In the genomic region with DNA sequence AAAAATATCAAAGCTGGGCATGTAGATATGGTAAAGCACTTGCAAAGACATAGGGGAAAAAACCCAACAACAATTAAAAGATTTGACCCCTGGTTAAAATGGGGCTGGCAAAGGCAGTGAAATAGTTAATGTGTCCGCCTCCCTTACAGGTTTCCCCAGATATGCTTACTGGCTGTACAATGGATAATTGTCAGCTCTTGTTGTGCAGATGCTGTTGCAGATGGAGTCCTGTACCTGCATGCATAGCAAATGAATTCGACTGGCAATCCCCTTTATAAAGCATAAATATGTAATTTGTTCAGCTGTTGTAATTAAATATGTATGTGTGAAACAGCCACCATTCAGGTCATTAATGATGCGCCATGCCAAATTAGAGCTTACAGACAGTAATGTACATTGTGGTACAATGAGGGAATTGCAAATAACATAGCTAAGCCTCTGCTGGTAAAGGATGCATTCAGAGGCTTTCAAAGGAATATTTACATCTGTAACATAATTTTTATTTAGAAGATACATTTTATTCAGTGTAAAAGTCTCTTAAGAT, we compare ENCODE assay signal across 22 mouse cellular contexts.
A peak's percentile ranks its signal among the peaks of the same experiment; 100 is the strongest.
DNase-seq lines count a peak whose midpoint lies in the region; ATAC-seq lines count a peak whose summit lies in the region.
"Had no signal": no experiment of that assay in that cellular context is flagged by ENCODE, and none has a peak within 500 bp of the region (broad histone marks: within the 10 kb centered on the region; RNA-seq: fewer than 3 reads in every experiment).

No protein-coding gene starts in this region.

- peaks cover 30% of the 10 kb centered on the region for H3K4me1 ChIP-seq in forebrain, embryonic 12.5 days
- H3K4me1 ChIP-seq in forebrain, embryonic 11.5 days (replicated peaks; ENCODE audit: control insufficient read depth, insufficient read depth, low read length), result no peaks in the 10 kb centered on the region
- H3K4me1 ChIP-seq in hindbrain, embryonic 11.5 days (replicated peaks; ENCODE audit: control insufficient read depth, insufficient read depth, low read length), result no peaks in the 10 kb centered on the region
- H3K4me1 ChIP-seq in hindbrain, embryonic 16.5 days (ENCODE audit: control insufficient read depth, insufficient read depth, low read depth, low read length), result peaks cover 19% of the 10 kb centered on the region
- peaks cover 6% of the 10 kb centered on the region; the same call in 1 of the 2 replicates for H3K4me1 ChIP-seq in midbrain, embryonic 15.5 days
- no peaks in the 10 kb centered on the region for H3K4me1 ChIP-seq in midbrain, embryonic 10.5 days

- no peak for DNase-seq in forebrain, embryonic 11.5 days (ENCODE audit: low spot score)
- no peak for DNase-seq in hindbrain, embryonic 11.5 days (ENCODE audit: low spot score)
- DNase-seq in midbrain, embryonic 10.5 days (ENCODE audit: low spot score), result no peak
- DNase-seq in retina, postnatal 1 day, result peak; percentile 39
- DNase-seq in adrenal gland, postnatal 4 days (ENCODE audit: low spot score in 2 of 2), result no peak
- DNase-seq: adrenal gland, postnatal 10 days; cerebellum, adult 9-10 months; gastrocnemius, postnatal 10 days; heart, adult 18-20 months; heart, postnatal 36 days; kidney, adult 18-20 months; kidney, postnatal 4 days; liver, embryonic 13.5 days; lung, adult 2 months; lung, postnatal 14 days; right cerebral cortex, postnatal 14 days; spleen, adult 18-20 months had no signal

- no peak overlapping the region for H3K27ac ChIP-seq in forebrain, embryonic 12.5 days
- H3K27ac ChIP-seq in forebrain, embryonic 11.5 days (ENCODE audit: low read depth, low read length), result no peak overlapping the region
- H3K27ac ChIP-seq in hindbrain, embryonic 11.5 days (ENCODE audit: low read depth, low read length), result no peak overlapping the region
- no peak overlapping the region for H3K27ac ChIP-seq in hindbrain, embryonic 16.5 days (ENCODE audit: low read depth, low read length)
- H3K27ac ChIP-seq in midbrain, embryonic 15.5 days, result no peak overlapping the region
- no peak overlapping the region for H3K27ac ChIP-seq in midbrain, embryonic 10.5 days (replicated peaks)
- H3K27ac ChIP-seq: heart, embryonic 15.5 days; liver, embryonic 13.5 days had no signal

- H3K36me3 ChIP-seq in forebrain, embryonic 12.5 days (replicated peaks), result no peaks in the 10 kb centered on the region
- no peaks in the 10 kb centered on the region; the same call in 1 of the 2 replicates for H3K36me3 ChIP-seq in forebrain, embryonic 11.5 days (ENCODE audit: control insufficient read depth, insufficient read depth, low read length)
- no peaks in the 10 kb centered on the region for H3K36me3 ChIP-seq in hindbrain, embryonic 11.5 days (ENCODE audit: control insufficient read depth, insufficient read depth, low read length)
- no peaks in the 10 kb centered on the region for H3K36me3 ChIP-seq in hindbrain, embryonic 16.5 days (ENCODE audit: control insufficient read depth, insufficient read depth, low read length)
- H3K36me3 ChIP-seq in midbrain, embryonic 15.5 days (replicated peaks), result no peaks in the 10 kb centered on the region
- no peaks in the 10 kb centered on the region for H3K36me3 ChIP-seq in midbrain, embryonic 10.5 days
- H3K36me3 ChIP-seq: liver, embryonic 13.5 days had no signal

- no peaks in the 10 kb centered on the region for H3K27me3 ChIP-seq in forebrain, embryonic 12.5 days
- no peaks in the 10 kb centered on the region for H3K27me3 ChIP-seq in forebrain, embryonic 11.5 days (ENCODE audit: control insufficient read depth, insufficient read depth, low read length)
- no peaks in the 10 kb centered on the region for H3K27me3 ChIP-seq in hindbrain, embryonic 11.5 days (ENCODE audit: control insufficient read depth, insufficient read depth, low read length)
- H3K27me3 ChIP-seq in hindbrain, embryonic 16.5 days (replicated peaks; ENCODE audit: control insufficient read depth, insufficient read depth, low read length), result no peaks in the 10 kb centered on the region
- H3K27me3 ChIP-seq in midbrain, embryonic 15.5 days (replicated peaks), result no peaks in the 10 kb centered on the region
- no peaks in the 10 kb centered on the region for H3K27me3 ChIP-seq in midbrain, embryonic 10.5 days (ENCODE audit: low read depth, poor library complexity, severe bottlenecking)
- H3K27me3 ChIP-seq: heart, embryonic 15.5 days; liver, embryonic 13.5 days had no signal

- no peak overlapping the region for H3K9ac ChIP-seq in forebrain, embryonic 12.5 days
- H3K9ac ChIP-seq in forebrain, embryonic 11.5 days (ENCODE audit: low read length), result no peak overlapping the region
- no peak overlapping the region for H3K9ac ChIP-seq in hindbrain, embryonic 11.5 days (ENCODE audit: low read depth, low read length)
- H3K9ac ChIP-seq in hindbrain, embryonic 16.5 days (ENCODE audit: low read depth, low read length), result no peak overlapping the region
- no peak overlapping the region for H3K9ac ChIP-seq in midbrain, embryonic 15.5 days
- H3K9ac ChIP-seq: heart, embryonic 15.5 days; liver, embryonic 13.5 days had no signal

- no peak overlapping the region for H3K4me2 ChIP-seq in forebrain, embryonic 12.5 days
- H3K4me2 ChIP-seq in forebrain, embryonic 11.5 days (ENCODE audit: low read depth, low read length, severe bottlenecking), result no peak overlapping the region
- no peak overlapping the region for H3K4me2 ChIP-seq in hindbrain, embryonic 11.5 days (replicated peaks; ENCODE audit: low read depth, low read length)
- H3K4me2 ChIP-seq in hindbrain, embryonic 16.5 days (ENCODE audit: low read length), result no peak overlapping the region
- no peak overlapping the region for H3K4me2 ChIP-seq in midbrain, embryonic 15.5 days
- H3K4me2 ChIP-seq: heart, embryonic 15.5 days; liver, embryonic 13.5 days had no signal

- no peak overlapping the region for H3K4me3 ChIP-seq in forebrain, embryonic 12.5 days (replicated peaks)
- H3K4me3 ChIP-seq in forebrain, embryonic 11.5 days (ENCODE audit: low read depth, low read length), result no peak overlapping the region
- no peak overlapping the region for H3K4me3 ChIP-seq in hindbrain, embryonic 11.5 days (ENCODE audit: low read depth, low read length)
- no peak overlapping the region for H3K4me3 ChIP-seq in hindbrain, embryonic 16.5 days (ENCODE audit: low read length)
- H3K4me3 ChIP-seq in midbrain, embryonic 15.5 days, result no peak overlapping the region
- no peak overlapping the region for H3K4me3 ChIP-seq in midbrain, embryonic 10.5 days
- H3K4me3 ChIP-seq: heart, embryonic 15.5 days; liver, embryonic 13.5 days had no signal

- ATAC-seq in forebrain, embryonic 12.5 days (ENCODE audit: low FRiP score), result peak; percentile 70; the same call in 1 of the 2 replicates
- ATAC-seq in forebrain, embryonic 11.5 days (replicated peaks; ENCODE audit: low FRiP score), result no peak
- ATAC-seq in hindbrain, embryonic 11.5 days (ENCODE audit: low FRiP score), result peak; percentile 63; the same call in 1 of the 2 replicates
- ATAC-seq in hindbrain, embryonic 16.5 days, result no peak
- ATAC-seq in midbrain, embryonic 15.5 days (replicated peaks), result peak; percentile 50; the same call in 1 of the 2 replicates
- ATAC-seq: inflammation-experienced regulatory T-cells, adult 6 months had no signal

- 44% methylated on average over 3 of the region's 3 CpGs for WGBS in forebrain, embryonic 12.5 days
- WGBS in forebrain, embryonic 11.5 days, result 72% methylated on average over 3 of the region's 3 CpGs
- whole genome bisulfite sequencing in hindbrain, embryonic 11.5 days, result 77% methylated on average over 3 of the region's 3 CpGs
- WGBS in hindbrain, embryonic 16.5 days, result 36% methylated on average over 3 of the region's 3 CpGs
- WGBS in midbrain, embryonic 15.5 days, result 37% methylated on average over 3 of the region's 3 CpGs
- 84% methylated on average over 3 of the region's 3 CpGs for WGBS in midbrain, embryonic 10.5 days

- no peaks in the 10 kb centered on the region for H3K9me3 ChIP-seq in forebrain, embryonic 12.5 days
- H3K9me3 ChIP-seq in forebrain, embryonic 11.5 days (ENCODE audit: control insufficient read depth, low read length), result no peaks in the 10 kb centered on the region
- H3K9me3 ChIP-seq in hindbrain, embryonic 11.5 days (ENCODE audit: control insufficient read depth, low read length), result no peaks in the 10 kb centered on the region
- no peaks in the 10 kb centered on the region for H3K9me3 ChIP-seq in hindbrain, embryonic 16.5 days (ENCODE audit: control insufficient read depth, low read length)
- no peaks in the 10 kb centered on the region for H3K9me3 ChIP-seq in midbrain, embryonic 15.5 days
- H3K9me3 ChIP-seq in midbrain, embryonic 10.5 days (replicated peaks), result no peaks in the 10 kb centered on the region
- H3K9me3 ChIP-seq: heart, embryonic 15.5 days; liver, embryonic 13.5 days had no signal

Comparison
In these comparisons a context has a peak if more than half of its experiments do, and no peak if none do; other contexts are left out.
1. ATAC-seq: peak in forebrain, embryonic 12.5 days (single experiment), hindbrain, embryonic 11.5 days (single experiment) and midbrain, embryonic 15.5 days (single experiment); none in forebrain, embryonic 11.5 days (single experiment) and hindbrain, embryonic 16.5 days (single experiment).